20 mouse cellular contexts compared by ENCODE assay signal in genomic region chr8:126669919-126670318, GRCm38 (mm10).
DNase-seq lines count a peak whose midpoint lies in the region; ATAC-seq and TF ChIP-seq lines count a peak whose summit lies in the region.
"Had no signal": no experiment of that assay in that cellular context is flagged by ENCODE, and none has a peak within 500 bp of the region (broad histone marks: within the 10 kb centered on the region; RNA-seq: fewer than 3 reads in every experiment).

No protein-coding gene starts in this region.

- H3K27ac ChIP-seq in gastrocnemius, adult 2 months = peak overlapping the region; percentile 97
- H3K27ac ChIP-seq in heart, embryonic 16.5 days (ENCODE audit: low read length) = peak overlapping the region; percentile 100
- 0 out of 2 replicates have a peak overlapping the region, but pooled peaks have one; percentile 99 for H3K27ac ChIP-seq in lung, embryonic 15.5 days
- H3K27ac ChIP-seq in limb, embryonic 10.5 days = 0 out of 2 replicates have a peak overlapping the region, but pooled peaks have one; percentile 1
- H3K27ac ChIP-seq: liver, embryonic 13.5 days; midbrain, embryonic 13.5 days had no signal

- no peak overlapping the region for H3K4me3 ChIP-seq in gastrocnemius, adult 2 months
- H3K4me3 ChIP-seq in heart, embryonic 16.5 days (ENCODE audit: low read length) = no peak overlapping the region
- H3K4me3 ChIP-seq in lung, embryonic 15.5 days = no peak overlapping the region
- H3K4me3 ChIP-seq in limb, embryonic 10.5 days = no peak overlapping the region
- H3K4me3 ChIP-seq: limb, embryonic 13.5 days; liver, embryonic 13.5 days; midbrain, embryonic 13.5 days; neural tube, embryonic 13.5 days had no signal

- no peaks in the 10 kb centered on the region for H3K27me3 ChIP-seq in heart, embryonic 16.5 days (ENCODE audit: control insufficient read depth, insufficient read depth, low read length)
- no peaks in the 10 kb centered on the region for H3K27me3 ChIP-seq in lung, embryonic 15.5 days
- no peaks in the 10 kb centered on the region for H3K27me3 ChIP-seq in limb, embryonic 10.5 days (ENCODE audit: low read depth, poor library complexity, severe bottlenecking)
- H3K27me3 ChIP-seq: limb, embryonic 13.5 days; liver, embryonic 13.5 days; midbrain, embryonic 13.5 days; neural tube, embryonic 13.5 days had no signal

- intact Hi-C loops in gastrocnemius, adult 2 months (cut with DNase I) = loop anchor here (5.0 kb wide), 2 partner anchors 167 to 252 kb away; no protein-coding TSS in a partner anchor
- intact Hi-C loops in heart, postnatal 36 days (cut with DNase I) = loop anchor here (2.0 kb wide), 4 partner anchors 41 to 251 kb away; no protein-coding TSS in a partner anchor

- DNase-seq in gastrocnemius, adult 2 months = no peak
- DNase-seq in gastrocnemius, postnatal 10 days = no peak
- no peak for DNase-seq in heart, postnatal 36 days
- DNase-seq in lung, postnatal 36 days = no peak
- no peak for DNase-seq in limb, embryonic 10.5 days (ENCODE audit: low spot score)
- no peak for DNase-seq in urinary bladder, postnatal 14 days (ENCODE audit: low spot score)
- DNase-seq: adrenal gland, postnatal 10 days; gastrocnemius, postnatal 14 days; heart, postnatal 10 days; kidney, postnatal 4 days; liver, embryonic 13.5 days; right cerebral cortex, adult 18-20 months; thymus, postnatal 4 days had no signal

- no peak overlapping the region for H3K4me2 ChIP-seq in heart, embryonic 16.5 days (ENCODE audit: low read depth, low read length)
- no peak overlapping the region for H3K4me2 ChIP-seq in lung, embryonic 15.5 days
- H3K4me2 ChIP-seq: limb, embryonic 13.5 days; liver, embryonic 13.5 days; midbrain, embryonic 13.5 days; neural tube, embryonic 13.5 days had no signal

- TF ChIP-seq CTCF in gastrocnemius, adult 2 months (IDR thresholded peaks at IDR 0.05) = no peak

- WGBS in heart, embryonic 16.5 days = 89% methylated on average over 9 of the region's 9 CpGs
- 85% methylated on average over 9 of the region's 9 CpGs for WGBS in lung, embryonic 15.5 days
- 87% methylated on average over 9 of the region's 9 CpGs for WGBS in limb, embryonic 10.5 days

- H3K9ac ChIP-seq in heart, embryonic 16.5 days (ENCODE audit: low read length) = no peak overlapping the region
- H3K9ac ChIP-seq in lung, embryonic 15.5 days = no peak overlapping the region
- H3K9ac ChIP-seq: limb, embryonic 13.5 days; liver, embryonic 13.5 days; midbrain, embryonic 13.5 days; neural tube, embryonic 13.5 days had no signal

- no peaks in the 10 kb centered on the region for H3K36me3 ChIP-seq in heart, embryonic 16.5 days (ENCODE audit: control insufficient read depth, insufficient read depth)
- H3K36me3 ChIP-seq in lung, embryonic 15.5 days = no peaks in the 10 kb centered on the region
- H3K36me3 ChIP-seq in limb, embryonic 10.5 days = no peaks in the 10 kb centered on the region
- H3K36me3 ChIP-seq: G1E; limb, embryonic 13.5 days; liver, embryonic 13.5 days; midbrain, embryonic 13.5 days; neural tube, embryonic 13.5 days had no signal

- H3K4me1 ChIP-seq in heart, embryonic 16.5 days (ENCODE audit: control insufficient read depth, insufficient read depth, low read length) = peaks cover 45% of the 10 kb centered on the region
- H3K4me1 ChIP-seq in lung, embryonic 15.5 days = peaks cover 42% of the 10 kb centered on the region
- H3K4me1 ChIP-seq in limb, embryonic 10.5 days = peaks cover 54% of the 10 kb centered on the region

- ATAC-seq in heart, embryonic 16.5 days (replicated peaks; ENCODE audit: extremely low read depth, insufficient read depth, low FRiP score) = no peak
- ATAC-seq in lung, embryonic 15.5 days (ENCODE audit: borderline replicate concordance, extremely low read depth, low FRiP score, low TSS enrichment) = no peak
- ATAC-seq: activated CD4-positive, CD25-positive, alpha-beta regulatory T cell, adult 4 months; midbrain, embryonic 13.5 days had no signal

- no peaks in the 10 kb centered on the region for H3K9me3 ChIP-seq in heart, embryonic 16.5 days (replicated peaks; ENCODE audit: control insufficient read depth, low read length)
- no peaks in the 10 kb centered on the region for H3K9me3 ChIP-seq in lung, embryonic 15.5 days
- no peaks in the 10 kb centered on the region for H3K9me3 ChIP-seq in limb, embryonic 10.5 days (replicated peaks)
- H3K9me3 ChIP-seq: G1E; limb, embryonic 13.5 days; liver, embryonic 13.5 days; midbrain, embryonic 13.5 days; neural tube, embryonic 13.5 days had no signal

Comparison
In these comparisons a context has a peak if more than half of its experiments do, and no peak if none do; other contexts are left out.
1. H3K27ac ChIP-seq: peak in every context shown above with its lines; median percentile 100 in heart, embryonic 16.5 days; 99 in lung, embryonic 15.5 days; 97 in gastrocnemius, adult 2 months; 1 in limb, embryonic 10.5 days.